Mouse (Mus musculus): ENCODE measurements around the gene Abcg1. TPM values are rescaled to one million over a fixed set of nuclear protein-coding genes. Genes with fewer than 3 reads are reported as not detected.

The Abcg1 gene
- polyA plus RNA-seq, 1 experiment from 2014 or later = 7.9 TPM

DNA sequence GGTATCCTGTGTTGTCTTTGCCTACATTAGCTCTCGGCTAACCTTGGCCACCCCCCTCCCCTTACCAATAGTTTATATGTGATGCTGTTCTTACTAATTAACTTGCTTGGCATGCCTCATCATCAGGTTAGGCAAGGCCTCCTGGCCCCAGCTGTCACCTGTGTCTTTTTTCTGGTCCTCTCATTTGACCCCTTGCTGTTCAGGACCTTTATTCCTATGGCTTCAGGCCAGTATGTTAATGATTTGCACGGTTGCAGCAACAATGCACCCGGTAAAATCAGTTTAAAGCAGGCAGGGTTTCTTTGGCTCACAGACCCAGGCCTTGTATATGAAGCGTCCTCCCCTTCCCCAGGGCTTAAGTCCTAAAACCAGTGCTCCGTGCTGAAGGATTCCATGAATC, 95.0 kb downstream of the Abcg1 start:
- WGBS = 65% methylated on average over 5 of the region's 5 CpGs
- H3K27ac ChIP-seq = no peak overlapping the region
- no peaks in the 10 kb centered on the region for H3K27me3 ChIP-seq (ENCODE audit: poor library complexity, severe bottlenecking)
- DNase-seq (ENCODE audit: extremely low spot score, low spot score) = no peak
- H3K4me1 ChIP-seq = peaks cover 13% of the 10 kb centered on the region
- no peak overlapping the region for H3K4me3 ChIP-seq
- no peaks in the 10 kb centered on the region for H3K36me3 ChIP-seq (replicated peaks)
- H3K9me3 ChIP-seq = 0 out of 2 replicates have a peak, but pooled peaks cover 3% of the 10 kb centered on the region

DNA sequence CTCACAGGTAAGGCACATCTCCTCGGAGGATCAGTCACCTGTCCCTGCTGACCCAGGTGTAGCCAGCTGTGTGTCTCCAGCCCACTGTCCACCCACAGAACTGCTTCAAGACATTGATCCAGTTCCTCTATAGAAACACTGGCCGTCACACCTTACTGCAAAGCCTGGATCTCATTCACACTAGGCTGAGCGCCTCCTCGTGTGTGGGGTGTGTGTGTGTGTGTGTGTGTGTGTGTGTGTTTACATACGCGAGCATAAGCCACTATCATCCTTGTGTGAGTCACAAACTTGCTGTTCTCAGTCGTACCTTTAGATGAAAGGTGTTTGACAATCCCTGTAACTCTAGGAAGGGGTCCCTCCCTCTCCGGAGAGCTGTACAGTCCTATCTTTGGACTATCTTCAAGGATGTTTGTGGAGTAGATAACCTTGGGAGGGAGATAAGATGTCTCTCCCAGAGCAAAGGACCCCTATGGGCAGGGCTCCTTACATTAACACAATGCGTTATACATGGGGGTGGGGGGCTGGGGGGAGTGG, 95.6 kb downstream of the Abcg1 start:
- Histone ChIP-seq H3K4me1 (peaks cover 13% of the 10 kb centered on the region), H3K9me3 (0 out of 2 replicates have a peak, but pooled peaks cover 3% of the 10 kb centered on the region), H3K27ac (no peak overlapping the region), H3K4me3 (no peak overlapping the region), H3K27me3 (ENCODE audit: poor library complexity, severe bottlenecking) (no peaks in the 10 kb centered on the region), H3K36me3 (replicated peaks) (no peaks in the 10 kb centered on the region)
- 87% methylated on average over 9 of the region's 9 CpGs for WGBS
- DNase-seq (ENCODE audit: extremely low spot score, low spot score) = no peak

DNA sequence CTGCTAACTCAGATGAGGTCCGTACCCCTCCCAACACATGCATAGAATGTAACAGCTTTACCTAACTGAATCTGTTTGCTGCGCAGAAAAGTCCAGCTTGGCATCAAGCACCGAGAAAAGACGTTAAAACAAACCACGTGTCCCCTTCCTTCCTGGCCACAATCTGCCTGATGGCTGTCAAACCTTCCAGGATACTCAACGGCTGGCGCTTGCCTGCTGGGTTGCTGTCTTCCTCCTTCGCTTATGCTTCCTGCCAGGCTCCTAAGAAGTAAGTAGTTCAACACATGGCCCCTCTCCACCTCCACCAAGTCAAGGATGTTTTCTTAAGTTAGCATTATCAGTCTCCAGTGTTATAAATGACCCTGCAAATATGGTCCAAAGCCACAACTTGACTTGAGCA, 96.3 kb downstream of the Abcg1 start:
- DNase-seq (ENCODE audit: extremely low spot score, low spot score) = no peak
- Histone ChIP-seq H3K27ac (no peak overlapping the region), H3K9me3 (0 out of 2 replicates have a peak, but pooled peaks cover 2% of the 10 kb centered on the region), H3K27me3 (ENCODE audit: poor library complexity, severe bottlenecking) (no peaks in the 10 kb centered on the region), H3K36me3 (replicated peaks) (no peaks in the 10 kb centered on the region), H3K4me3 (no peak overlapping the region), H3K4me1 (peaks cover 13% of the 10 kb centered on the region)
- WGBS = 85% methylated on average over 8 of the region's 8 CpGs

DNA sequence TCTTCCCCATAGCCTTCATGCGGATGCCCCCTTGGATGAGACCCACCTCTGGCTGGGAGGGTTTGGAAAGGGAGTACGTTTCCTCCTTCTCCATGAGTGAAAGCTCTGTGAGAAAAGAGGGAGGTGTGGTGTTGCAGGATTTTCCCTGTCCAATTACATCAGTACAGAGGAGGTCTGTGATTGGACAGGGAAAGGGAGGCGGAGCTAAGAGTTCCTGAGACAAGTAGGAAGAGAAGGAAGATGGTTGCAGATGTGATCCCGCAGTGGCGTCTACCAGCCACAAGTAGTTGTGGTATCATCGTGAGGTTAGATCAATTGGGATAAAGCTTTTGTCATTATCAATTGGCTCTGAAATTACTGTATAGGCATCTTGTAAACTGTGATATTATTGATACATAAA, 100.4 kb downstream of the Abcg1 start:
- H3K36me3 ChIP-seq (replicated peaks) = no peaks in the 10 kb centered on the region
- H3K4me1 ChIP-seq = peaks cover 5% of the 10 kb centered on the region; the same call in 1 of the 2 replicates
- H3K27ac ChIP-seq = no peak overlapping the region
- H3K9me3 ChIP-seq = no peaks in the 10 kb centered on the region
- H3K27me3 ChIP-seq (ENCODE audit: poor library complexity, severe bottlenecking) = no peaks in the 10 kb centered on the region
- DNase-seq (ENCODE audit: extremely low spot score, low spot score) = no peak
- 85% methylated on average over 6 of the region's 6 CpGs for WGBS
- H3K4me3 ChIP-seq = no peak overlapping the region

DNA sequence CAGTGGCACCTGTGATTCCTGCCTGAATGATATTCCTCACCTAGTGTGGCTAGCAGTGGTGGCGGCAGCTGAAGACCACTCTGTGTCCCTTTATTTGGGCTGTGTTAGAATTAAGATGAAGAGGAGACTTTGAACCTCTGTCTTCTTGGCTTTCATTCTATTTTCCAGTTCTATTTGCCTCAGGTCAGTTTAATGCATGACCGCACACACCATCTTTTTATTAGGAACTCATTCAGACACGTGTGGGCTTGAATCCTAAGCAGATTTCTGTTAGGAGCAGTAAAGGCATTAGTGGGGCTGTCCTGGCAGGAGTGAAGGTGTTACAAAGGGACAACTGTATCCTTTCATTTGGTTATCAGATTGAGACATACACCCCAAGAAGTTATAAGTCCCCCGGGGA, 102.8 kb downstream of the Abcg1 start:
- Histone ChIP-seq H3K27me3 (ENCODE audit: poor library complexity, severe bottlenecking) (no peaks in the 10 kb centered on the region), H3K36me3 (replicated peaks) (no peaks in the 10 kb centered on the region), H3K4me3 (no peak overlapping the region), H3K4me1 (peaks cover 5% of the 10 kb centered on the region; the same call in 1 of the 2 replicates), H3K9me3 (no peaks in the 10 kb centered on the region), H3K27ac (no peak overlapping the region)
- 79% methylated on average over 4 of the region's 4 CpGs for whole genome bisulfite sequencing
- DNase-seq (ENCODE audit: extremely low spot score, low spot score) = no peak

DNA sequence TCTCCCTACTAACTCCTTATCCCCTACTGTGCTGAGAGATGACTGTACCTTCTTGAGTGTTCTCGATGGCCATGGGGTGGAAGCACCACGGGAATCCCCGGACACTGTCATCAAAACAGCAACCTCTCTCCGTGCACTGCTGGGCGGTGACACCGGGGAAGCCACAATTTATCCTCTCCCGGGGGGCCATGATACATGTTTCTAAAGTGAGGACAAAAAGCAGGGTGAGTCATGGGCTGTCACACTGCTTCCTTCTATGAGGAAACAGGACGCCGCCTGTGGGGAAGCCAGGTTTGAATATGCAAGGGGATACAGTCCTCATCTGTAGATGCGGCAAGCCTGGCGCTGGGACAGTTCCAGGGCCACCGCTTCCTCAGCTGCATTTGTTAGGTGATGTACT, 105.1 kb downstream of the Abcg1 start:
- H3K36me3 ChIP-seq (replicated peaks) = no peaks in the 10 kb centered on the region
- no peaks in the 10 kb centered on the region for H3K9me3 ChIP-seq
- H3K4me1 ChIP-seq = no peaks in the 10 kb centered on the region
- H3K27me3 ChIP-seq (ENCODE audit: poor library complexity, severe bottlenecking) = no peaks in the 10 kb centered on the region
- DNase-seq (ENCODE audit: extremely low spot score, low spot score) = no peak
- 91% methylated on average over 12 of the region's 12 CpGs for WGBS
- no peak overlapping the region for H3K27ac ChIP-seq
- H3K4me3 ChIP-seq = no peak overlapping the region

DNA sequence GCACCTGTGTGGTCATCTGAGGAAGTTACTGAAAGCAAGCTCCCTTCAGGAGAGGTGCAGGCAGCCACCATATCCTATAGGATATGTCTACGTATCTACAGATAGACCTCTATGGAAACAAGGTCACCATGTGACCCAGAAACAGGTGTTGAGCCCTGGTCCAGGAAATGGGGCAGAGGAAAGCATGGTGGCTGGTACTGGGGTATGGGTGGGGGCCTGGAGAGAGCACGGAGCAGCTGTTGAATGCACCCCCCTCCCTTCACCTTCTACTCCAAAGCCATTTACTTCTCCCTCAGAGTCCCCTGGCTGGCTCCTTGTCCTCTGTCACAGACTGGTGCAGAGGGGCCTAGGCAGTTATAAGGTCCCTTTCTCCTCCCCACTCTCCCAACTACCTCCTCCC, 106.3 kb downstream of the Abcg1 start:
- Histone ChIP-seq H3K36me3 (replicated peaks) (no peaks in the 10 kb centered on the region), H3K9me3 (no peaks in the 10 kb centered on the region), H3K4me3 (no peak overlapping the region), H3K4me1 (no peaks in the 10 kb centered on the region), H3K27ac (no peak overlapping the region), H3K27me3 (ENCODE audit: poor library complexity, severe bottlenecking) (no peaks in the 10 kb centered on the region)
- 83% methylated on average over 2 of the region's 2 CpGs for WGBS
- DNase-seq (ENCODE audit: extremely low spot score, low spot score) = no peak

DNA sequence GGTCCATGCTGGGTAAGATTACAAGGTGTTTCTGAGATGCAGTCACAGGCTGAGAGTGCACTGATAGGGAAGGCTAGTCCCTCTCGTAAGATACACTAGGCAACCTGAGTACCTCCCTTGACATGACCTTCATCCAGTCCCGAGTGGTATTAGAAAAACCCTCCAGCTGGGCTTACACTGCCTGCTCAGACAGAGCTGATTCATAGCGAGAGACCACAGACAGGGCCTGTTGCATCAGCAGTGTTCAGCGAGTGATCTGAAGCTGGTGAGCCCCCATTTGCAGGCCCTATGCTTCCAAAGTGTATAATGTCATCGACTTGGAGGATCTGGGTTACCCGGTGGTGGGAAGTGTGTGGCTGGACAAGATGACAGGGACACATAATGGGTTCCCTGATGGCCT, 107.7 kb downstream of the Abcg1 start, which contains the start of gene Tff1:
Gene Tff1, minus strand, starts transcription at position 151 of the 400 bp plus-strand sequence.
- no peak for DNase-seq (ENCODE audit: extremely low spot score, low spot score)
- Histone ChIP-seq H3K27me3 (ENCODE audit: poor library complexity, severe bottlenecking) (no peaks in the 10 kb centered on the region), H3K36me3 (replicated peaks) (no peaks in the 10 kb centered on the region), H3K27ac (no peak within 1 kb of the TSS), H3K4me3 (no peak within 1 kb of the TSS), H3K4me1 (no peaks in the 10 kb centered on the region), H3K9me3 (no peaks in the 10 kb centered on the region)
- 89% methylated on average over 6 of the region's 6 CpGs for WGBS

Other genes with a start within 250 kb of the Abcg1 start
- gene Glp1r, start 155.9 kb upstream of the Abcg1 start, polyA plus RNA-seq (2016; fragmentation: Nextera tagmentation; extraction: Ambion mirVana) = 0.05 TPM in 1 of 2 replicates, not detected in the other
- 0.12 TPM in 1 of 2 replicates, not detected in the other for gene Umodl1, start 103.0 kb upstream of the Abcg1 start, polyA plus RNA-seq (2016; fragmentation: Nextera tagmentation; extraction: Ambion mirVana)
- gene Tff3, start 72.0 kb downstream of the Abcg1 start, polyA plus RNA-seq (2016; fragmentation: Nextera tagmentation; extraction: Ambion mirVana) = 0.64 and 0.71 TPM in 2 replicates
- not detected in 2 replicates for gene Tff2, start 86.6 kb downstream of the Abcg1 start, polyA plus RNA-seq (2016; fragmentation: Nextera tagmentation; extraction: Ambion mirVana)
- not detected in 2 replicates for gene Tff1, start 107.6 kb downstream of the Abcg1 start, polyA plus RNA-seq (2016; fragmentation: Nextera tagmentation; extraction: Ambion mirVana)
- not detected in 2 replicates for gene Tmprss3, start 141.3 kb downstream of the Abcg1 start, polyA plus RNA-seq (2016; fragmentation: Nextera tagmentation; extraction: Ambion mirVana)
- 0.39 and 0.42 TPM in 2 replicates for gene Ubash3a, start 150.2 kb downstream of the Abcg1 start, polyA plus RNA-seq (2016; fragmentation: Nextera tagmentation; extraction: Ambion mirVana)
- 3.5 and 4.3 TPM in 2 replicates for gene Rsph1, start 219.7 kb downstream of the Abcg1 start, polyA plus RNA-seq (2016; fragmentation: Nextera tagmentation; extraction: Ambion mirVana)
- 4.5 and 6.7 TPM in 2 replicates for gene Slc37a1, start 229.1 kb downstream of the Abcg1 start, polyA plus RNA-seq (2016; fragmentation: Nextera tagmentation; extraction: Ambion mirVana)

Data from forebrain, embryonic 10.5 days (tissue).